Mouse (Mus musculus) cerebellum, adult 2 months (tissue): ENCODE measurements around the gene Kctd7.

ENCODE experiments used
- CTCF ChIP-seq: fragments of 200-500 bp; IDR thresholded peaks from 2 replicates; pipeline ENCODE4 v1.5.1; 2011; ENCODE audit warnings: low read depth, mild to moderate bottlenecking, control low read depth, low read length, moderate library complexity, borderline replicate concordance; ENCODE audit not compliant: insufficient read depth
- POLR2A ChIP-seq: fragments of 200-500 bp; IDR thresholded peaks from 2 replicates; pipeline ENCODE4 v1.6.1; 2011; ENCODE audit warnings: low read length, control low read depth, borderline replicate concordance; ENCODE audit not compliant: insufficient read depth

DNA sequence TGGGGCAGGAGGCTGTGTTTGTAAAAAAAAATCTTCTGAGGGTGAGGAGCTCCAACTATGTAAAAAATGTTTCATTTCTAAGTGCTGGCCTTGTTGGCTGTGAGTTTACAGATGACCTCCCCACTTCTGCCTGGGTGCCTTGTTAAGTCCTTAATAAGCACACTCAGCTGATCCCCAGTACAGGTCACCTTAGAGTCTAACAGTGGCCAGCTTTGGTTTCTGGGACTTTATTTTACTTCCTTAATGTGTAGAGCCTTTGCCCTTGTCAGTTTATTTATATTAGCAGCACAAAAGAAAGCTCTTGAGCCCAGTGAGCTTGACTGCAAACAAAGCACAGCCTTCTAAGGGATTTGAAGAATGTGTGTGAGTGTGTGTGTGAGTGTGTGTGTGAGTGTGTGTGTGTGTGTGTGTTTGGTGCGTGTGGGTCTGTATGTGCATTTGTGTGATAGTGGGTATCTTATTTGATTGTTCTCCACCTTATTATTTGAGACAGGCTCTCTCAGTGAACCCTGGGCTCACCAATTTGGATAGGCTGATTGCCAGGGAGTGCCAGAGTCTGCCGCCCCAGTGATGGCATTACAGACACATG is 47.8 kb downstream of the Kctd7 start:
- TF ChIP-seq POLR2A = no peak
- TF ChIP-seq CTCF = no peak
